Mouse (Mus musculus) heart, adult 18-20 months (tissue): Measurements from ENCODE around the gene Lcp2. TPM values are rescaled to one million over a fixed set of nuclear protein-coding genes. Genes with fewer than 3 reads are reported as not detected.

Experiments used
- DNase-seq, 2 experiments: peaks; one replicate each; pipeline ENCODE4 v3.0.0; 2021 to 2022; ENCODE audit warnings: mixed read lengths in 1 of 2
- total RNA-seq, 2 experiments: library from RNA; stranded (reverse); gene quantifications; 2 replicates each; pipeline ENCODE4 v1.2.3; 2021

The Lcp2 gene
- total RNA-seq, 2 experiments from 2014 or later: 2.4 to 2.6 TPM

- DNase-seq: no peak
Observed at GRCm38 (mm10) chr11:34047542-34047937, 820 bp downstream of the Lcp2 start.

- no peak for DNase-seq
Observed at GRCm38 (mm10) chr11:34048375-34049124, 1.8 kb downstream of the Lcp2 start.

GRCm38 (mm10) chr11:34049125-34049379 lies 2.3 kb downstream of the Lcp2 start:
- no peak for DNase-seq

- no peak for DNase-seq
Observed at GRCm38 (mm10) chr11:34050063-34050462, 3.3 kb downstream of the Lcp2 start.

GRCm38 (mm10) chr11:34050643-34051042 lies 3.9 kb downstream of the Lcp2 start:
- DNase-seq: no peak

- no peak for DNase-seq
Observed at GRCm38 (mm10) chr11:34053031-34053818, 6.5 kb downstream of the Lcp2 start.

- no peak for DNase-seq
Observed at GRCm38 (mm10) chr11:34054031-34054727, 7.5 kb downstream of the Lcp2 start.

- DNase-seq: no peak
Observed at GRCm38 (mm10) chr11:34056715-34057114, 10.0 kb downstream of the Lcp2 start.

- no peak for DNase-seq
Observed at GRCm38 (mm10) chr11:34058332-34058731, 11.6 kb downstream of the Lcp2 start.

- DNase-seq: no peak
Observed at GRCm38 (mm10) chr11:34058960-34059359, 12.2 kb downstream of the Lcp2 start.

GRCm38 (mm10) chr11:34061740-34062139 lies 15.0 kb downstream of the Lcp2 start:
- no peak for DNase-seq

GRCm38 (mm10) chr11:34063257-34063656 lies 16.5 kb downstream of the Lcp2 start:
- DNase-seq: no peak

- DNase-seq: peak in 1 of 2 experiments; percentile 54
Observed at GRCm38 (mm10) chr11:34063702-34064485, 17.2 kb downstream of the Lcp2 start.

GRCm38 (mm10) chr11:34070596-34070995 lies 23.9 kb downstream of the Lcp2 start:
- DNase-seq: no peak

- DNase-seq: peak in 1 of 2 experiments; percentile 48
Observed at GRCm38 (mm10) chr11:34072309-34072708, 25.6 kb downstream of the Lcp2 start.

- DNase-seq: peak; percentile 55 to 78
Observed at GRCm38 (mm10) chr11:34073776-34074175, 27.1 kb downstream of the Lcp2 start.

- DNase-seq: no peak
Observed at GRCm38 (mm10) chr11:34077870-34078269, 31.1 kb downstream of the Lcp2 start.

- no peak for DNase-seq
Observed at GRCm38 (mm10) chr11:34078581-34078980, 31.9 kb downstream of the Lcp2 start.

GRCm38 (mm10) chr11:34079542-34080464 lies 33.1 kb downstream of the Lcp2 start:
- DNase-seq: peak; percentile 19 to 24

- DNase-seq: peak in 1 of 2 experiments; percentile 14
Observed at GRCm38 (mm10) chr11:34083795-34084194, 37.1 kb downstream of the Lcp2 start.

GRCm38 (mm10) chr11:34084639-34085038 lies 37.9 kb downstream of the Lcp2 start:
- no peak for DNase-seq
